Mouse (Mus musculus) thymus, postnatal 10 days (tissue): ENCODE data around the gene Gm47289.

Experiments used
- DNase-seq, 2 experiments: peaks; one replicate each; pipeline ENCODE4 v3.0.0; 2021; ENCODE audit warnings: low spot score in 2 of 2

The Gm47289 gene

GRCm38 (mm10) chr9:119158861-119159260 is at the start of gene Gm47289:
Gene Gm47289 (plus strand): TSS chr9:119159161.
- DNase-seq = no peak

- no peak for DNase-seq
These were observed 49.1 kb upstream of the Gm47289 start for GRCm38 (mm10) chr9:119109685-119110353.

GRCm38 (mm10) chr9:119110640-119111039 is 48.3 kb upstream of the Gm47289 start:
- no peak for DNase-seq

- no peak for DNase-seq
These were observed 44.0 kb upstream of the Gm47289 start for GRCm38 (mm10) chr9:119114911-119115310.

GRCm38 (mm10) chr9:119119409-119120167 is 39.4 kb upstream of the Gm47289 start:
- no peak for DNase-seq

- no peak for DNase-seq
These were observed 38.8 kb upstream of the Gm47289 start for GRCm38 (mm10) chr9:119120168-119120560.

GRCm38 (mm10) chr9:119122596-119123369 is 36.2 kb upstream of the Gm47289 start:
- DNase-seq = no peak

- DNase-seq = no peak
These were observed 30.4 kb upstream of the Gm47289 start for GRCm38 (mm10) chr9:119128436-119129181.

GRCm38 (mm10) chr9:119130692-119131091 is 28.3 kb upstream of the Gm47289 start:
- DNase-seq = no peak

GRCm38 (mm10) chr9:119138836-119139235 is 20.1 kb upstream of the Gm47289 start:
- no peak for DNase-seq

GRCm38 (mm10) chr9:119142066-119142465 is 16.9 kb upstream of the Gm47289 start:
- no peak for DNase-seq

- DNase-seq = no peak
These were observed 15.6 kb upstream of the Gm47289 start for GRCm38 (mm10) chr9:119143372-119143771.

- no peak for DNase-seq
These were observed 14.3 kb upstream of the Gm47289 start for GRCm38 (mm10) chr9:119144696-119145095.

GRCm38 (mm10) chr9:119145137-119145536 is 13.8 kb upstream of the Gm47289 start:
- DNase-seq = no peak

GRCm38 (mm10) chr9:119145638-119146037 is 13.3 kb upstream of the Gm47289 start:
- no peak for DNase-seq

GRCm38 (mm10) chr9:119146098-119146770 is 12.7 kb upstream of the Gm47289 start:
- DNase-seq = no peak

- peak in 1 of 2 experiments; percentile 46 for DNase-seq
These were observed 9.4 kb upstream of the Gm47289 start for GRCm38 (mm10) chr9:119149601-119150000.

GRCm38 (mm10) chr9:119151751-119152150 is 7.2 kb upstream of the Gm47289 start:
- no peak for DNase-seq

- DNase-seq = no peak
These were observed 3.5 kb upstream of the Gm47289 start for GRCm38 (mm10) chr9:119155416-119155815.

- no peak for DNase-seq
These were observed 3.1 kb upstream of the Gm47289 start for GRCm38 (mm10) chr9:119155826-119156225.
